Mouse (Mus musculus) left cerebral cortex, adult 2 months (tissue): ENCODE measurements around the gene Fas. TPM values are rescaled to one million over a fixed set of nuclear protein-coding genes. Genes with fewer than 3 reads are reported as not detected.

Experiments used
- DNase-seq, 2 experiments: peaks; one replicate each; pipeline ENCODE4 v3.0.0; 2021 to 2022; ENCODE audit warnings: low spot score in 2 of 2, mixed read lengths in 1 of 2; ENCODE audit errors: extremely low spot score in 1 of 2
- H3K27ac ChIP-seq: fragments of 200-600 bp; 2 replicates; pipeline ENCODE4 v1.8.1; 2022
- H3K4me3 ChIP-seq: fragments of 200-600 bp; 2 replicates; pipeline ENCODE4 v1.8.1; 2022
- CTCF ChIP-seq: fragments of 200-600 bp; IDR thresholded peaks from 2 replicates; pipeline ENCODE4 v1.8.1; 2022; ENCODE audit warnings: antibody characterized with exemption, mild to moderate bottlenecking, moderate library complexity
- intact Hi-C: fragments of 180-260 bp; cut with DNase I; formaldehyde crosslinking; loops from one replicate; pipeline ENCODE4 v1.15.1; 2025
- total RNA-seq, 2 experiments: library from RNA; stranded (reverse); gene quantifications; 2 replicates each; pipeline ENCODE4 v1.2.3; 2021

Fas gene
- total RNA-seq, 2 experiments from 2014 or later = 0.84 to 2.3 TPM

DNA sequence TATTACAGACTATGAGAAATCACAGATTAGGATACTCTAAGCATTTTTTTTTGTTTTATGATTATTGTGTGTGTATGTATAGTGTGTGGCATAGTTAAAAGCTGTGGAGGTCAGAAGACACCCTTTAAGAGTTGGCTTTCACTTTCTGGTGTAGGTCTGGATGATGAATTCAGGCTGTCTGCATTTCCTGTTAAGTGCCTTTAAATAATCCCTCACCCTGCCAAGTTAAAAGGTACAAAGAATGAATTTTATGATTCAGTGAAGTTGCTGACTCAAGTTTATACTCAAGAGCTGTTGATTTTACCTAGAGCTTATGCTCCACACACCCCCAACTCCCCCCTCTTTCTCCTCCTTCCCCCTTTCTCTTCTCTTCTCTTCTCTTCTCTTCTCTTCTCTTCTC is 3.2 kb upstream of the Fas start:
- DNase-seq = no peak
- no peak for TF ChIP-seq CTCF
- H3K27ac ChIP-seq = no peak overlapping the region
- H3K4me3 ChIP-seq = no peak overlapping the region
- intact Hi-C loops = no loop called here

- H3K27ac ChIP-seq = no peak overlapping the region
- TF ChIP-seq CTCF = no peak
- intact Hi-C loops = no loop called here
Measured at GRCm38 (mm10) chr19:34287656-34288415, 2.6 kb upstream of the Fas start.

DNA sequence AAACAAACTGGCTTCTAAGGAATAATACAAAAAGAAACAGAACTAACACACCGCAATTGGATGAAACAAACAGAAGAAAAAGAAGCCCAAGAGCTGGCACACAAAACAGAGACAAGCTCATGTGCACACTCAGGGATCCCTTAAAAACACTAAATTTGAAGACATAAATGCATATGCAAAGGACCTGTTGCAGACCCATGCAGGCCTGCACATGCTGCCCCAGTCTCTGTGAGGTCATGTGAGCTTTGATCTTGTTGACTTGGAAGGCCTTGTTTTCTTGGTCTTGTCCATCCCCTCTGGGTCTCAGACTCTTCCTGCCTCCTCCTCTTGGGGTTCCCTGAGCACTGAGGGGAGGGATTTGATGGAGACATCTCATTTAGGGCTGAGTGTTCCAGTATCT is 1.8 kb upstream of the Fas start:
- Histone ChIP-seq H3K27ac (no peak overlapping the region), H3K4me3 (no peak overlapping the region)
- intact Hi-C loops = no loop called here
- DNase-seq = no peak
- TF ChIP-seq CTCF = no peak

More at GRCm38 (mm10) chr19:34287656-34288415, 2.6 kb upstream of the Fas start:
- DNase-seq = no peak
- no peak overlapping the region for H3K4me3 ChIP-seq

- H3K27ac ChIP-seq = no peak overlapping the region
- intact Hi-C loops = no loop called here
Measured at GRCm38 (mm10) chr19:34290872-34291341, 441 bp downstream of the Fas start.

GRCm38 (mm10) chr19:34291379-34291778 is 913 bp downstream of the Fas start:
- Histone ChIP-seq H3K4me3 (peak overlapping the region; percentile 37; the same call in 1 of the 2 replicates), H3K27ac (no peak overlapping the region)
- no peak for TF ChIP-seq CTCF
- no peak for DNase-seq
- intact Hi-C loops = no loop called here

More at GRCm38 (mm10) chr19:34290872-34291341, 441 bp downstream of the Fas start:
- H3K4me3 ChIP-seq = peak overlapping the region; percentile 37
- TF ChIP-seq CTCF = no peak
- no peak for DNase-seq

DNA sequence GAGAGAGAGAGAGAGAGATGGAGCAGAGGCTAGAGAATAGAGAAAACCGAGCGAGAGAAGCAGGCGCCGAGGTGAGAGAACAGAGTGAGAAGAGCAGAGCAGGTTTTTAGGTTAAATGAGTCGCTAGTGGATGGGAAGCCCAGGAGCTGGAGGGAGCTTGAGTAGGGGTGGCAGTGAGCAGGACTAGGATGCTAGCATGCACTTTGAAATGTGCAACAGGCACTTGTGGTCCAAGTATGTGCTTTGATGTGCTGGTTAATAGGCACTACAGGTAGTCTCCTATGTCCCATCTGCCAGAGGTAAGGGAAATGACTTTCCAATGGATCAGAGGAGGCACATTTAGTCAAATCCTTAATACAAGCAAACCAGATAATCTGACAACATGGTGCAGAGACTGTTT is 1.5 kb downstream of the Fas start:
- H3K4me3 ChIP-seq = no peak overlapping the region
- no peak for TF ChIP-seq CTCF
- intact Hi-C loops = no loop called here
- no peak overlapping the region for H3K27ac ChIP-seq
- no peak for DNase-seq

DNA sequence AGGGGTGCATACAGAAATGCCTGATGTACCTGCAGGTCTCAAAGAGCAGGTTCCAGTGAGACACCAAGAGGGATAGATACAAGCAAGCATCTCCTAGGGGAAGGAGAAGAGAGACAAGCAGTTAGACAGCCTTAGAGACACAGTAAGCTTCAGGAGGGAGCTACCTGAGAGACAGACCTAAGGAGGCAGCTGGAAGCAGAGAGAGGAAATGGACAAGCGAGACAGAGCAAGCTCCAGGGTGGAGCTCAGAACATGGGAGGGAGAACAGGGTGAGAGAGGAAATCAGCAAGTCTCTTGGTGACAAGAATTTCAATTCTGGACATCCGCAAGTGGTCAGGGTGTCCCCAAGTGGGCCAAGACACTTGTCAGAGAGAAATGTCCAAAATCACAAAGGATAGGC is 2.2 kb downstream of the Fas start:
- TF ChIP-seq CTCF = no peak
- Histone ChIP-seq H3K4me3 (no peak overlapping the region), H3K27ac (no peak overlapping the region)
- no peak for DNase-seq
- intact Hi-C loops = no loop called here

DNA sequence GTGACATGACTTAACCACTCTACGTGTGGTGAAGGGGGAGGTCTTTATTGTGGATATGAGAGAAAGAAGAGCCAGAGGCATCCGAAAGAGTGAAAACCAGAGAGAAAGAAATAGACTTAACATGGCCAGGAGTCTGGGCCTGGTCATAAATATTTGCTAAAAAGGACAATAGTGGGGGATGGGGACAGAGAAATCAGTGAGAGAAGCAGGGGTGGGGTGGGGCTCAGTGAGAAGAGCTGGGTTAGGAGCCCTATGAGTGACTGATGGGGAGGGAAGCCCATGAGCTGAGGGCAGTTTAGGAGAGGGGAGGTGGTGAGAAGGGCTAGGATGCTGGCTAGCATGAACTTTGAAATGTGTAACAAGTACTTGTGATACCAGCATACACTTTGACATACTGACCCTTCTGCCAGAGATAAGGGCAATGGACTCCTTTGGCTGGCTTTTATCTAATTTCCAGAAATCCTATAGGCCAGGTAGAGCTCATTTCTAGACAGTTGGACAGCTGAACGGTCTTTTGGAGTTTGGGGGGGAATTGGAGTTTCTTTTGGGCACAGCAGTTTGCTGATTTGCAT is 3.0 kb downstream of the Fas start:
- no peak overlapping the region for H3K4me3 ChIP-seq
- H3K27ac ChIP-seq = no peak overlapping the region
- intact Hi-C loops = no loop called here
- TF ChIP-seq CTCF = no peak
- DNase-seq = no peak

- DNase-seq = no peak
- H3K27ac ChIP-seq = no peak overlapping the region
- no peak overlapping the region for H3K4me3 ChIP-seq
- TF ChIP-seq CTCF = no peak
- intact Hi-C loops = no loop called here
Measured at GRCm38 (mm10) chr19:34295442-34295841, 5.0 kb downstream of the Fas start.

DNA sequence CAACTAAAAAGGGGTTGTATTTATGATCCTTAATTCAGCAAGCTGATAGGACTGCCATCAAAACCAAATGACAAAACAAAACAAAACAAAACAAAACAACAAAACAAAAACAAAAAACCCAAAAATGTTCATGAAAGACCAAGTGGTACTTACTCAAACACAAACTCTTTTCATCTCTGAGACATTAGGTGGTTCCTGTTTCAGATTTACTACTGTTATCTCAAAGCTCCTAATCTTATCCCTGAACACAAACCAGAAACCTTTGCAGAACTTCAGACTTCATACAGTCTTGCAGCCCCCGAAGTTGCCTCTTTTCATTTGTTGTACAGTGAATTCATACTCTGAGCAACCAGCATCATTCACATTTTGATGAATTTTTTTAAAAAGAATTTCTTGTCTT is 8.1 kb downstream of the Fas start:
- intact Hi-C loops = no loop called here
- H3K4me3 ChIP-seq = no peak overlapping the region
- no peak for DNase-seq
- no peak for TF ChIP-seq CTCF
- H3K27ac ChIP-seq = no peak overlapping the region

DNA sequence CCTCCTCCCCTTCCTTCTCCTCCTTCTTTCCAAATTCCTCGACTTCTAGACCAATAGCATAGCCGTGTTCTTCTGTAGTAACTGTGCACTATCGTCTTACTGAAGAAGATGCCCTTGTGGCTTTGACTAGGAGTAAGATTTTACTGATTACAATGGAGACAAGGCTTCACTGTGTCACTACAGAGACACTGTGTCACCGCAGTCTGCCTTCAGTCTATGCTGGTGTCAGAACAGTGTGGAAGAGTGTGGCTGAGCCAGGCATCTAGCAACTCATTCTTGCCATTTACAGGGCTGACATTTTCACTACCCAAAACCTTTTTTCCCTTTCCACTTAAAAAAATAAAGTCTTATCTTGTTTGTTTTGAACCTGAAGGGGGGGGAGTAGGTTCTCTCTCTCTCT is 8.8 kb downstream of the Fas start:
- no peak for TF ChIP-seq CTCF
- intact Hi-C loops = no loop called here
- no peak for DNase-seq
- H3K4me3 ChIP-seq = no peak overlapping the region
- H3K27ac ChIP-seq = no peak overlapping the region

DNA sequence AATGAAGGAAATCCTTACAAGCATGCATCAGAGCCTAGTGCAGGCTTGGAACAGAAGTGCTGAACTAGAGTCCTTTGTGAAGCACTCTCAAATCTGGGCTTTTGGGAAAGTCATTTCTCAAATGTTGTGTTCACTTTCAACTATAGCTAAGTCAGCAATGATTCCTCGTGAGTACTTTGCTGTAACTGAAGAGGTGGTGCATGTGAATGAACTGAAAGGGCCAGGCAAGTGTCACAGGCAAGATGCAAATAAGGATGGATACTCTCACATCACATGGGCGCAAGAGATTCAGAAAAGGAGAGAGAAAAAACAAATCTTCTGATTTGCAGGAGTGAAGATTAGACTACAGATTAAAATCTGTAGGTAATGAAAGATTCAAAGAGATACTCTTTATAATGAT is 10.0 kb downstream of the Fas start:
- no peak for TF ChIP-seq CTCF
- intact Hi-C loops = no loop called here
- Histone ChIP-seq H3K4me3 (no peak overlapping the region), H3K27ac (no peak overlapping the region)
- DNase-seq = no peak

GRCm38 (mm10) chr19:34304917-34305316 is 14.5 kb downstream of the Fas start:
- TF ChIP-seq CTCF = no peak
- intact Hi-C loops = no loop called here
- H3K4me3 ChIP-seq = no peak overlapping the region
- DNase-seq = no peak
- H3K27ac ChIP-seq = no peak overlapping the region
